Mouse (Mus musculus): ENCODE results near the gene Cdkal1. TPM values are rescaled to one million over a fixed set of nuclear protein-coding genes. Genes with fewer than 3 reads are reported as not detected.

Gene Cdkal1
- total RNA-seq, 4 experiments from 2014 or later = 25.5 to 36.4 (median 32.8) TPM

DNA sequence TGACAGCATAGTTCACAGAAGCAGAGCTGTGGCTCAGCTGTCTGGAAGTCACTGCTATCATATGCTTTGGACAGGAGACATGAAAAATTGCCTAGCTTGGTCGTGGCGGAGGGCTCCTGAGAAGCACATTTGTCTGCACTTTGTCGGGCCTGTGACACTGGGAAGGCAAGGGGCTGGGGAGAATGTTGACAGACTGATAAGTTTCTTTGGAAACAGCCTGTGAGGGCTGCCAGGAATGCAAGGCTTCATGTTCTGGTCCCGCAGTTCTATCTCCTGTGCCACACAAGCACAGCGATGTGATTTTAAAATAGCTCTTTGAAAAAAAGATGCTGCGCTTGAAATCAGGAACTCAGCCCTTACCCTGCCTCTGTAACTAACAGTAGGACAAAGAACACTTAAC, 573.9 kb downstream of the Cdkal1 start:
- DNase-seq (ENCODE audit: low spot score in 2 of 2) = no peak

- no peak for DNase-seq (ENCODE audit: low spot score in 2 of 2)
Measured at GRCm38 (mm10) chr13:29278156-29278555, 577.3 kb downstream of the Cdkal1 start.

- DNase-seq (ENCODE audit: low spot score in 2 of 2) = no peak
Measured at GRCm38 (mm10) chr13:29274296-29274695, 581.2 kb downstream of the Cdkal1 start.

DNA sequence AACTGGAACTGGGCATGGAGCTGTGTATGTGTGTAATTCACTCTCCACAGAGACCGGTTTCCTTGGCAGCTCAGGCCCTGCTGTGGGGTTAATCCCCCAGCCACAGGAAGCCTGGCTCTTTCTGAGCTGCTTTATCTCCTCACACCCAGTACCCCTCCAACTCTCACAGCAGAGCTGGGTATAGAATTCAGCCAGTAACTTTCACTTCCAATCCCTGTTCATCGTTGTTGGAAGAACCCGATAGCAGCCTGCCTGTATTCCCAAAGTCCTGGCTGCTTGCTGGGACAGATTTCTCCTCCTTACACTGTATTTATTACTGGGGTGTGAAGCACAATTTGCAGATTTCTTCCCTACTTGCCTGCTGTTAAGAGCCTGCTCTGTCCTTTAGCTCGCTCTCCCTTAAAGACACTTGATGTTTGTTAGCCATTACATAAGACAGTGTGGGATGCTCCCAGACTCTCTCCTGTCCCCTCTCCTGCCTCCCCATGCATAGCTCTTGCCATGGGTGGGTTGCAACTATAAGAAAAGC, 581.7 kb downstream of the Cdkal1 start:
- no peak for DNase-seq (ENCODE audit: low spot score in 2 of 2)

- no peak for DNase-seq (ENCODE audit: low spot score in 2 of 2)
Measured at GRCm38 (mm10) chr13:29271451-29271850, 584.0 kb downstream of the Cdkal1 start.

- DNase-seq (ENCODE audit: low spot score in 2 of 2) = no peak
Measured at GRCm38 (mm10) chr13:29264015-29264711, 591.3 kb downstream of the Cdkal1 start.

DNA sequence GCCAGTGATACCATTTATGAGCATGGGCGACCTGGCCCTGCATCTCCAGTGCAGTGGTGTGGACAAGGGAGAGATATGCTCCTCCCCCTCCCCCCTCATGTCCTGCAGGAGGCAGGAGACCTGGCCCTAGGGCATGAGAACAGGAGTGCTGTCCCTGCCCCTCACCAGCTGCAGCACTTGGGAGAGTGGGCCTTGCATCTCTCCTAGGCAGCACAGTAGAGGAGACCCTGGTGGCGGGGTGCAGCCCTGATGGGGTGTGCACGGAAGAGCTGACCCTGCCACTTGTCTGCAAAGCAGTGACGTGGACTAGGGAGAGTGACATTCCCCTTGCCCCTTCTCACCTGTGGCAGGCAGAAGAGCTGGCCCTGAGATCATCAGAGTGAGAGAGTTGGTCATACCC, 593.3 kb downstream of the Cdkal1 start:
- no peak for DNase-seq (ENCODE audit: low spot score in 2 of 2)

DNA sequence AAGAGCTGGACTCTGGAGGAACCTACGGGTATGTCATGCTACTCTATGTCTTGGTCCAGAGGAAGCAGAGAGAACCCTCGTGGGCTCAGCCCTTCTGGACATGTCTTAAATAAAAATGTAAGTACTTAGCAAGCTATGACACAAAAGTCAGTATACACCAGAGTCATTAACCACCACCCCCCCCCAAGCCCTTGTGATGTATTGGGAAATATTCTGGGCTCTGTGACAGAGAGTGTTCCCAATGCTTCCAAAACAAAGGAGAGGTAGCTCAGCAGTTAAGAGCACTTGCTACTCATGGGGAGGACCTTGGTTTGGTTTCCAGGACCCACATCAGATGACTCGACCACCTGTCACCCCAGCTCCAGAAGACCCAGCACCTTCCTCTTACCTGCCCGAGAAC, 606.9 kb downstream of the Cdkal1 start:
- no peak for DNase-seq (ENCODE audit: low spot score in 2 of 2)

DNA sequence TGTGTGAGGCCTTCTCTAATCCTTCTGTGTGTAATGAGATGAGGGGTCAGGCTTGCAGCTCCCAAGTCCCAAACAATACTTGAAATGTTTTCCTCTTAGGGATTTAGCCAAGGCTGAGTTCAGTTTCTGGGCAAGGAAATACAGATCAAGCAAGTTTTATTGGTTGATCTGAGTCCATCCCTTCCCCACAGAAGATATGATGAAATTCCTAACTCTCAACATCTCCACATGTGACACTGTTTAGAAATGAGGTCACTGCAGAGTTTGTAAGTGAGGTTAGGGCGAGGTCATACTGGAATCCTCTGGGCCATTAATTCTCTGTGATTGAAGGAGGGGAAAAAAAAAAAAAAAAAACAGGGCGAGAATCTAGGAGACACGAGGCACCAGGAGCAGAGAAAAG, 607.7 kb downstream of the Cdkal1 start:
- no peak for DNase-seq (ENCODE audit: low spot score in 2 of 2)

GRCm38 (mm10) chr13:29235065-29235464, 620.4 kb downstream of the Cdkal1 start:
- no peak for DNase-seq (ENCODE audit: low spot score in 2 of 2)

GRCm38 (mm10) chr13:29234442-29234841, 621.0 kb downstream of the Cdkal1 start:
- no peak for DNase-seq (ENCODE audit: low spot score in 2 of 2)

- DNase-seq (ENCODE audit: low spot score in 2 of 2) = no peak
Measured at GRCm38 (mm10) chr13:29233970-29234369, 621.5 kb downstream of the Cdkal1 start.

- no peak for DNase-seq (ENCODE audit: low spot score in 2 of 2)
Measured at GRCm38 (mm10) chr13:29232681-29233080, 622.8 kb downstream of the Cdkal1 start.

DNA sequence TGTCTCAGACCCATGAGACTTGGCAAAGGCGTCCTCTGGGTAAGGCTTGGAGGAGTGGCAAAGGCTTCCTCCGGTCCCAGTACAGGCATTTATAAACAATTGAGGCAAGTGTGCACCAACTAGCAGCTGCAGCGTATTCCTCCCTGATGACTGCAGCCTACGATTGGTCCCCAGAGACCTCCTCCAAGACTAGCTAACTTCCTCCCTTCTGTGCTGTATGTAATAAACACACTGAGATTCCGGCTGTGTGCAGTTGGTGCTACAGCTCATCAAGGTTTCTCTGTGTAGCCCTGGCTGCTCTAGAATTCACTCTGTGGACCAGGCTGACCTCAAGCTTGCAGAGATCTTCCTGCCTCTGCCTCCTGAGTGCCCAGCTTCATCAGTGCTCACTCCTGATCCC, 630.7 kb downstream of the Cdkal1 start:
- no peak for DNase-seq (ENCODE audit: low spot score in 2 of 2)

GRCm38 (mm10) chr13:29222261-29222838, 633.1 kb downstream of the Cdkal1 start:
- no peak for DNase-seq (ENCODE audit: low spot score in 2 of 2)

GRCm38 (mm10) chr13:29221646-29222045, 633.8 kb downstream of the Cdkal1 start:
- no peak for DNase-seq (ENCODE audit: low spot score in 2 of 2)

GRCm38 (mm10) chr13:29218594-29219230, 636.8 kb downstream of the Cdkal1 start:
- DNase-seq (ENCODE audit: low spot score in 2 of 2) = no peak

DNA sequence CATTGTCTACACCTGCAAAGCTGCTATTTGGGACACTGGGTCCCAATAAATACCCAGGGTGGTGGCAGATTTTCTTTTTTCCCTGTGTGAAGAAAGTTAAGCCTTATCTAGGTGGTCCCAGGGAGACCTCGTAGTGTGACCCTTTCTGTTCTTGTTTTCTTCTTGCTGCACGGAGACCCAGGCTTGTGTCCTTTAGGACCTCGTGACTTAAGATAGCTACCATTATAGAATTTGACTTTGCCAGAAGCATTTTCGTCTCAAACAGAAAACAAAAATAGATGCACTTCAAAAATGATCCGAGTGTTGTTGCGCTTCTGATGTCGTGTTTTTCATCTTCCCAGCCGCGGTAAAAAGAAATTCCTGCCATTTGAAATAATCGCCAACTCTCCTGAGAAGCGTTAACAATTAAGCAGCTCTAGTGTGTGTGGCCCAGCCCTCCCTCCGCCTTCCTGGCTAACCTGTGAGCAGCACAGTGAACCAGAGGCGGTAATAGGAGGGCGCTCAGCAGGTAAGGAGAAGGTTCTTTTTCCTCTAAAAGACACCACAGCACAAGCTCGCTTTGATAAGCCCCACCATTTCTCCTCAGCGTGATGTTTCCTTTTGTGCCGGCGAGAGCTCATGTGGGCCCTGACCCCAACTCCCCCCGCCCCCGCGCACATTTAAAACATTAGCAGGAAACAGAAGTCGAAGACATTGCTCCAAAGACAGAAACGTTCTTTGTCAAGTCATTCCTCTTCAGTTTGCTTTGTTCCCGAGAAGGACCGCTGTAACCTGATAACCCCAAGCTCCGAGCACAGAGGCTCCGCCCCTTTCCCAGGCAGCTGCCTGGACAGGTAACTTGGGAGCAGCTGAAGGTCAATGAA, 645.1 kb downstream of the Cdkal1 start:
- DNase-seq (ENCODE audit: low spot score in 2 of 2) = no peak

GRCm38 (mm10) chr13:29208749-29209148, 646.7 kb downstream of the Cdkal1 start:
- DNase-seq (ENCODE audit: low spot score in 2 of 2) = no peak

- DNase-seq (ENCODE audit: low spot score in 2 of 2) = no peak
Measured at GRCm38 (mm10) chr13:29203856-29204255, 651.6 kb downstream of the Cdkal1 start.

DNA sequence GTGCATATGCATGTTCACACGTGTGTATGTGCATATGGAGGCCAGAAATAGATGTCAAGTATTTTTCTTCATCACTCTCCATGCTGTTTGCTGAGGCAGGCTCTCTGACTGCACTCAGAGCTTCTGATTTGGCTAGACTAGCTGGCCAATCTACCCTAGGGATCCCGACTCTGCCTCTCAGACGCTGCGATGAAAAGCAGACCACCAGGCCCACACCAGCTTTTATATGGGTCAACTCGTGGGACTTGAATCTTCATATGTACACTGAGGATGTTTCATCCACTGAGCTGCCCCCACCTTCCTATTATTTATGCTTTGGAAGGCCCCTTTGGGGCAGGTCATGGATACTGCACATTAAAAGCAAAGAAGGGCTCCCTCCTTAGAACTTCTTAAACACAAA, 652.0 kb downstream of the Cdkal1 start:
- no peak for DNase-seq (ENCODE audit: low spot score in 2 of 2)

DNA sequence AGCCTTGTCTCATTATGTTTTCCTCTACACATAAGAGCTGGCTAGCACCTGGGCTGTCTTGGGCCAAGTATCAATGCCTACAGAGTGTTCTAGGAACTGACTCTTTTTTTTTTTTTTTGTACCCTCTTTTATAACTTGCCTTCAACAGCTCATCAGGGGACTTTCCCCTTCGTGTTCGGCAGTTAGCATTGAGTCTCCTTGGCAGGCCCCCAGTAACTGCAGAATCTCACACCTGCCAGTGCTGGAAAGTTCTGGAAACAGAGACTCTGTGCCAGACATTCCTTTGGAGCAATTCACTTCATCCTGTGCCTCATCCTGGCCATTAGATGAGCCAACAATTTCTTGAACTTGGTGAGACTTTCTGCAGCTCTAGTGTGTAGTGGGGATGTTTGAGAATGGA, 652.9 kb downstream of the Cdkal1 start:
- DNase-seq (ENCODE audit: low spot score in 2 of 2) = peak; percentile 34 to 58
